In the genomic region with DNA sequence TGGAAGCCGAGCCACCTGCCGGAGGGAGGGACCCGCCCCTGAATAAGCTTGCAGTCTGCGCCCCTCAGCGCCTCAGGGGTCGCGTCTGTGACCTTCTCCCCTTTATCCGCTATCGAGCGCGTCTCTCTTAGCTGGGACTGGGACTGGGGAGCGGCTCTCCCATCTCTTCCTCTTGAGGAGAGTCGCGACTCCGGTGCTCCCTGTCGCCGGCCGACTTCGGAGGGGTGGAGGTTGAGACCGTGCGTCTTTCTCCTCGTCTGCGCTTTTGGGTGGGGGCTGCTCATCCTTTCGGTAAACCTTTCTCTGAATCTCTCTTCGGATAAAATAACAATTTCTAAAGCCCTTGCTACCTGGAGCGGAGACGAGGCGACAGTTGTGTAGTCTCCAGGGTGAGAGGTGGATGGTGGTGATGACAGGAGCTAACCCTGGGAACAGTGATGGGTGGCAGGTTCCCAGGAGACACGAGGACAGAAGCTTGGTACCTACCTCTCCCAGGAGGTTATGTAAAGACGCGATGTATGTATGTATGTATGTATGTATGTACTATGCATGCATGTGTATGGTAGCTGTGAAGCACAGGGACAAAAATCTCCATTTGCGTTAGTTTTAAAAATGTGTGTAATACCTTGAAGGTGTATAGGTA, we compare ENCODE assay signal across 7 mouse cellular contexts. TPM values are rescaled to one million over a fixed set of nuclear protein-coding genes. Genes with fewer than 3 reads are reported as not detected.
DNase-seq lines count a peak whose midpoint lies in the region; ATAC-seq and TF ChIP-seq lines count a peak whose summit lies in the region.

No protein-coding gene starts in this region.

- no peaks in the 10 kb centered on the region for H3K27me3 ChIP-seq in embryonic facial prominence, embryonic 13.5 days

- intact Hi-C loops in left cerebral cortex, adult 2 months (cut with DNase I), result loop anchor here (1.0 to 10.0 kb wide), 2 partner anchors 46 to 206 kb away; no protein-coding TSS in a partner anchor
- intact Hi-C loops in left cerebral cortex, postnatal 10 days (cut with DNase I), result no loop called here

- H3K4me3 ChIP-seq in left cerebral cortex, adult 2 months, result peak overlapping the region; percentile 97
- H3K4me3 ChIP-seq in embryonic facial prominence, embryonic 13.5 days, result peak overlapping the region; percentile 99
- peak overlapping the region; percentile 94 for H3K4me3 ChIP-seq in macrophage (ENCODE audit: inconsistent target)

- ATAC-seq in embryonic facial prominence, embryonic 13.5 days (ENCODE audit: insufficient number of reproducible peaks, insufficient read depth, low FRiP score, low TSS enrichment, low read depth), result peak; percentile 59; the same call in 1 of the 2 replicates

- H3K9me3 ChIP-seq in embryonic facial prominence, embryonic 13.5 days, result no peaks in the 10 kb centered on the region

- no peak for TF ChIP-seq CTCF in left cerebral cortex, adult 2 months (IDR thresholded peaks at IDR 0.05)

- whole genome bisulfite sequencing in embryonic facial prominence, embryonic 13.5 days, result 1% methylated on average over 32 of the region's 32 CpGs
- 1% methylated on average over 28 of the region's 32 CpGs for WGBS in macrophage (ENCODE audit: missing documents)

- DNase-seq in left cerebral cortex, adult 2 months (ENCODE audit: extremely low spot score in 1 of 2, low spot score in 2 of 2), result no peak
- DNase-seq in left cerebral cortex, postnatal 10 days (ENCODE audit: extremely low spot score in 1 of 2, low spot score in 2 of 2), result no peak
- DNase-seq in R1 (ENCODE audit: low read depth, low spot score), result peak; percentile 75
- DNase-seq in induced T-regulatory cell, adult 2 months (ENCODE audit: low read depth), result peak; percentile 53
- DNase-seq in testis, postnatal 14 days (ENCODE audit: low spot score), result peak; percentile 77

- H3K4me1 ChIP-seq in embryonic facial prominence, embryonic 13.5 days, result peaks cover 13% of the 10 kb centered on the region

- no peaks in the 10 kb centered on the region for H3K36me3 ChIP-seq in embryonic facial prominence, embryonic 13.5 days
- H3K36me3 ChIP-seq in macrophage (ENCODE audit: inconsistent target), result no peaks in the 10 kb centered on the region

- peak overlapping the region; percentile 98 for H3K9ac ChIP-seq in embryonic facial prominence, embryonic 13.5 days

- peaks cover 53% of the 10 kb centered on the region for H3K79me2 ChIP-seq in macrophage (ENCODE audit: inconsistent target)

- H3K4me2 ChIP-seq in embryonic facial prominence, embryonic 13.5 days, result peak overlapping the region; percentile 92

- peak overlapping the region; percentile 99 for H3K27ac ChIP-seq in left cerebral cortex, adult 2 months
- H3K27ac ChIP-seq in embryonic facial prominence, embryonic 13.5 days, result peak overlapping the region; percentile 92
- H3K27ac ChIP-seq in macrophage, result peak overlapping the region; percentile 61

RNA-seq across cellular contexts. Expression of a gene that starts 0.7 kb away (rescaled TPM):
- total RNA-seq in left cerebral cortex, adult 2 months (2021), result 100 to 1,000 TPM; 128 to 132 TPM
- total RNA-seq in left cerebral cortex, postnatal 10 days (2021), result 100 to 1,000 TPM; 118 to 119 TPM
- polyA plus RNA-seq in embryonic facial prominence, embryonic 13.5 days (2015; fragmentation: Nextera tagmentation; extraction: Ambion mirVana), result 24.0 and 26.0 TPM in 2 replicates
- 100 to 1,000 TPM; 145 to 593 (median 456) TPM for total RNA-seq in macrophage (2018; cell fraction: chromatin; rRNA removed)
- 10 to 100 TPM; 21.6 to 67.1 (median 45.1) TPM for total RNA-seq in macrophage (2018; cell fraction: cytosol; rRNA removed)
- total RNA-seq in macrophage (2018; cell fraction: nucleus; rRNA removed), result 100 to 1,000 TPM; 106 to 353 (median 215) TPM
- polyA plus RNA-seq in macrophage (2018), result 20.5 to 30.4 TPM (median 28.0 TPM) in 3 replicates

Comparison
In these comparisons a context has a peak if more than half of its experiments do, and no peak if none do; other contexts are left out.
1. DNase-seq: peak in R1 (single experiment), induced T-regulatory cell, adult 2 months (single experiment) and testis, postnatal 14 days (single experiment); none in left cerebral cortex, adult 2 months (0 of 2) and left cerebral cortex, postnatal 10 days (0 of 2).
2. Peak in every context shown above with its lines, with median percentiles within 50 percentile points of each other: H3K27ac ChIP-seq and H3K4me3 ChIP-seq.